Mouse (Mus musculus): Measurements from ENCODE around the gene Jakmip3. TPM values are rescaled to one million over a fixed set of nuclear protein-coding genes. Genes with fewer than 3 reads are reported as not detected.

The Jakmip3 gene
- polyA plus RNA-seq, 1 experiment from 2014 or later: 0.47 TPM

DNA sequence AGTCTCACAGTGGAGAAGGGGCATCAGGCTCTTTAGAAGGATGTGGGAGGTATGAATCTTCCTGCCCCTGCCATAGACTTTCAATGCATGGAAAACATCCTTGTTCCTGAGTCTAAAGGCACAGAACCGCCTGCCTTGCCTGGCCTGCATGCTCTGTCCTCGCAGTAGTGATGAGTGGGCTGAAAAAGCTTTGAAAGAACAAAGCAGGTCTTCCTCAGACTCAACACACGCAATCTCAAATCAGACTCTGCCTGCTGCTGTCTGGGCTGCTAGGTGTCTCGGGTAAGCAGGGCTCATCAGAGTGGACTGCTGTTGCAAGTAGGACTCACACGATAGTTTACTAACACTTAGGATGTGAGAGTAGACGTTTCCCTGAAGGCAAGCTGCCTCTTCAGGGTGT, 16.6 kb downstream of the Jakmip3 start:
- no peak for DNase-seq (ENCODE audit: extremely low spot score, low spot score)
- Histone ChIP-seq H3K27me3 (ENCODE audit: poor library complexity, severe bottlenecking) (no peaks in the 10 kb centered on the region), H3K4me1 (no peaks in the 10 kb centered on the region), H3K36me3 (replicated peaks) (no peaks in the 10 kb centered on the region), H3K4me3 (no peak overlapping the region), H3K27ac (no peak overlapping the region), H3K9me3 (no peaks in the 10 kb centered on the region)
- WGBS: 79% methylated on average over 6 of the region's 6 CpGs

- Histone ChIP-seq H3K4me1 (no peaks in the 10 kb centered on the region), H3K27me3 (ENCODE audit: poor library complexity, severe bottlenecking) (no peaks in the 10 kb centered on the region), H3K9me3 (no peaks in the 10 kb centered on the region), H3K36me3 (replicated peaks) (no peaks in the 10 kb centered on the region), H3K4me3 (no peak overlapping the region), H3K27ac (no peak overlapping the region)
- 88% methylated on average over 5 of the region's 5 CpGs for WGBS
- DNase-seq (ENCODE audit: extremely low spot score, low spot score): no peak
Measured at GRCm38 (mm10) chr7:138959747-138960146, 19.2 kb downstream of the Jakmip3 start.

DNA sequence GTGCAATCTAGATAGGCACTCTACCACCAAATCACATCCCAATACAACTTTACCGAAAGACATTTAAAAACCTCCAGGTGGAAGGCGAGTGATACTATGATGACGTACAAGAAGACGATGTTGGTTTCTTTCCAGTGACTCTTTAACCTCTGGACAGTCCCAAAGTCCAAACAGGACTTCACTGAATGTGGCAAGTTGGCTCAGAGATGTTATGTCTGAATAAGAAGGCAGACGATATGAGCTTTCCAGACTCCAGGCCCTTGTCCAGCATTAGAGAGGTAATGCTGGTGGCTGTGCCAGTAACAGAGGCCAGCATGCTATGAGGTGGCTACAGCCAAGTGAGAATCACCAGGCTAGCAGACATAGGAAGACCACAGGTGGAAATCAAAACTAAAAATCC, 23.2 kb downstream of the Jakmip3 start:
- Histone ChIP-seq H3K9me3 (no peaks in the 10 kb centered on the region), H3K27ac (no peak overlapping the region), H3K4me3 (no peak overlapping the region), H3K36me3 (replicated peaks) (no peaks in the 10 kb centered on the region), H3K4me1 (peaks cover 10% of the 10 kb centered on the region; the same call in 1 of the 2 replicates), H3K27me3 (ENCODE audit: poor library complexity, severe bottlenecking) (no peaks in the 10 kb centered on the region)
- WGBS: 93% methylated on average over 5 of the region's 5 CpGs
- DNase-seq (ENCODE audit: extremely low spot score, low spot score): no peak

- no peaks in the 10 kb centered on the region for H3K27me3 ChIP-seq (ENCODE audit: poor library complexity, severe bottlenecking)
- no peaks in the 10 kb centered on the region for H3K9me3 ChIP-seq
- H3K36me3 ChIP-seq (replicated peaks): no peaks in the 10 kb centered on the region
- DNase-seq (ENCODE audit: extremely low spot score, low spot score): no peak
- 73% methylated on average over 13 of the region's 13 CpGs for WGBS
- H3K4me1 ChIP-seq: peaks cover 10% of the 10 kb centered on the region; the same call in 1 of the 2 replicates
- no peak overlapping the region for H3K27ac ChIP-seq
- no peak overlapping the region for H3K4me3 ChIP-seq
Measured at GRCm38 (mm10) chr7:138968010-138968620, 27.6 kb downstream of the Jakmip3 start.

DNA sequence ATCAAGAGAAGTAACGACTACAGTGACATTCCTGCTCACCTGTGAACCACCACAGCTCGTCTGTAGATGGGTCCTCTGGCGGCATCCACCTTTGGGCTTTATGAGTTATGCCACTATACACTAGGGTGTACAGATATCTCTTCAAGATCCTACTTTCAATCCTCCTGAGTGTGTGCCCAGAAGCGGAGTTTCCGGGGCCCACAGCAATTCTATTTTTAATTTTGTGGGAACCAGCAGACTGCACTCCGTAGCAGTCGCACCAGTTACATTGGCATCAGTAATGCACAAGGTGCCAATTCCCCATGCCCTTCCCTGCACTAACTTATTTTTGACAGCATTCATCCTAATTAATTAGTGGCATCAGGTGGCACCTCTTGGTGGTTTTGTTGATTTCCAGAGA, 37.0 kb downstream of the Jakmip3 start:
- no peaks in the 10 kb centered on the region for H3K27me3 ChIP-seq (ENCODE audit: poor library complexity, severe bottlenecking)
- WGBS: 91% methylated on average over 7 of the region's 7 CpGs
- H3K27ac ChIP-seq: no peak overlapping the region
- no peak for DNase-seq (ENCODE audit: extremely low spot score, low spot score)
- no peaks in the 10 kb centered on the region for H3K36me3 ChIP-seq (replicated peaks)
- no peak overlapping the region for H3K4me3 ChIP-seq
- no peaks in the 10 kb centered on the region for H3K4me1 ChIP-seq
- no peaks in the 10 kb centered on the region for H3K9me3 ChIP-seq

DNA sequence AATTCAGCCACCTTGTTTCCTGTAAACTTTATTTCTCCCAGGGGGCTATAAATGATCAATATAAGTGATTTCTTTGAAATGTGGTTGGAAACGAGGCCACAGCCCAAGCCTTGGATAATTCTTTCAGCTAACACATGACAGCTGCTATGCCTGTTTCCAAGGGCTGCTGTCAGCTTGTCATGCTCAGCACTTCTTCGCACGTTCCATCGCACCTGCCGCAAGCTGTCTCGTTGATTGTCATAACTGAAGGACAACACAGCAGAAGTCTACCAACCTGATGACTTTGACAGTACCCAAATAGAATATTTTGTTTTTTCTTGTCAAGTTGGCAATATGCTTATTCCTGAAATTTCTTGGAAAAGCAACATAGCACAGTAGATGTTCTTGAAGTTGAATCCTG, 44.0 kb downstream of the Jakmip3 start:
- H3K4me3 ChIP-seq: no peak overlapping the region
- no peaks in the 10 kb centered on the region for H3K9me3 ChIP-seq
- H3K36me3 ChIP-seq (replicated peaks): no peaks in the 10 kb centered on the region
- no peaks in the 10 kb centered on the region for H3K4me1 ChIP-seq
- no peak for DNase-seq (ENCODE audit: extremely low spot score, low spot score)
- H3K27me3 ChIP-seq (ENCODE audit: poor library complexity, severe bottlenecking): no peaks in the 10 kb centered on the region
- H3K27ac ChIP-seq: no peak overlapping the region
- WGBS: 94% methylated on average over 6 of the region's 6 CpGs

- Histone ChIP-seq H3K9me3 (no peaks in the 10 kb centered on the region), H3K4me3 (no peak overlapping the region), H3K27ac (no peak overlapping the region), H3K27me3 (ENCODE audit: poor library complexity, severe bottlenecking) (no peaks in the 10 kb centered on the region), H3K36me3 (replicated peaks) (no peaks in the 10 kb centered on the region), H3K4me1 (no peaks in the 10 kb centered on the region)
- 83% methylated on average over 9 of the region's 9 CpGs for WGBS
- DNase-seq (ENCODE audit: extremely low spot score, low spot score): no peak
Measured at GRCm38 (mm10) chr7:138989156-138989555, 48.6 kb downstream of the Jakmip3 start.

DNA sequence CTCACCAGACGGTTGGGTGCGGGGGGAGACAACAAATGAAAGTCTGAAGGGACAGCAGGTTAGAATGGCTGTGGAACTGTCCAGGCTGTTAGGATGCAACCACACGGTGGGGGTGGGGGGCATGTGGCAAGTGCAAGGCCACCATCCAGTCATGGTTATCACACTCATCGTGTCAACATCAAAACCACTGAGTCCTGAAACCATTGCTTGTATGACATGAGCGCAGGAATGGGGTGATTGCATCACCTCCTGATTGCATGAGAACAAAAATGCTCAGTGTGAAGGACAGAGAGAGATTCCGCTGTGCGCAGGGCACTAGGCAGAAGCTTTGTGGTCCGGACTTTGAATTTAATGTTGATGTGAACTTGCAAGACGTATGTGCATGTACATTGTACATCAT, 62.2 kb downstream of the Jakmip3 start:
- no peak for DNase-seq (ENCODE audit: extremely low spot score, low spot score)
- 89% methylated on average over 9 of the region's 9 CpGs for WGBS

GRCm38 (mm10) chr7:139003250-139003649, 62.7 kb downstream of the Jakmip3 start:
- DNase-seq (ENCODE audit: extremely low spot score, low spot score): no peak
- H3K27me3 ChIP-seq (ENCODE audit: poor library complexity, severe bottlenecking): no peaks in the 10 kb centered on the region
- H3K36me3 ChIP-seq (replicated peaks): no peaks in the 10 kb centered on the region
- no peaks in the 10 kb centered on the region for H3K9me3 ChIP-seq
- H3K4me3 ChIP-seq: no peak overlapping the region
- no peak overlapping the region for H3K27ac ChIP-seq
- WGBS: 85% methylated on average over 9 of the region's 9 CpGs
- H3K4me1 ChIP-seq: no peaks in the 10 kb centered on the region

More for the DNA sequence above, 62.2 kb downstream of the Jakmip3 start:
- Histone ChIP-seq H3K36me3 (replicated peaks) (no peaks in the 10 kb centered on the region), H3K27me3 (ENCODE audit: poor library complexity, severe bottlenecking) (no peaks in the 10 kb centered on the region), H3K4me1 (no peaks in the 10 kb centered on the region), H3K27ac (no peak overlapping the region), H3K4me3 (no peak overlapping the region), H3K9me3 (no peaks in the 10 kb centered on the region)

DNA sequence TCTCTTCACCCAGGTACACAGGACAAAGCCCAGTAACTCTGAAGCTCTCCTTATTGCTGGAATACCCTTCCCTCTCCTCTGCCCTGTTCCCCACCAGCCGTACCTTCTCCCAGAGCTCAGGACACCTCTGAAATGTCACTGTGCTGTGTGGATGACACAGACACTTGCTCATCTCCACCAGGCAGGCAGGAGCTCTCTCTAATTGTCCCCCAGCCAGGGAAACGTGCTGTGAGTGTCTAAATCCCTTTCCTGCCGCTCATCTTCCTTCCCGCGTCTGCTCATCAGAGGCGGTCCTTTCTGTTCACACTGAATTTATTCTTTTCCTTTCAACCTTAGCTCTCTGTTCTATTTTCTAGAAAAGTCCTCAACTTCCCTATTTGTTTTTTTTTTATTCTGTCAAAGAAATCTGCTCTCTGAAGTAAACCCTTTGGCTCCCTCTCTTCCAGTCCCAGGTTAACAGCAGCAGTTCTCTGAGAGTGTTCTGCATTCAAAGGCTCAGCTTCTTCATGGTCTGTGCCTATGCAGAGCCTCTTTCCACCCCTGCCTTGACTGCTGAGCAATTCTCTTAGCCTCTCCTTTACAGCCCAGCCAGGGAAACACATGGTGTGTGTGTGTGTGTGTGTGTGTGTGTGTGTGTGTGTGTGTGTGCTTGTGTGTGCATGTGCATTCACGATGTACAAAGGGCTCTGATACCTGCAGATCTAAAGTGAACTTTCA, 69.4 kb downstream of the Jakmip3 start:
- Histone ChIP-seq H3K4me1 (no peaks in the 10 kb centered on the region), H3K27ac (no peak overlapping the region), H3K27me3 (ENCODE audit: poor library complexity, severe bottlenecking) (no peaks in the 10 kb centered on the region), H3K9me3 (no peaks in the 10 kb centered on the region), H3K36me3 (replicated peaks) (no peaks in the 10 kb centered on the region), H3K4me3 (no peak overlapping the region)
- 74% methylated on average over 7 of the region's 7 CpGs for WGBS
- DNase-seq (ENCODE audit: extremely low spot score, low spot score): no peak

- no peaks in the 10 kb centered on the region for H3K36me3 ChIP-seq (replicated peaks)
- WGBS: 35% methylated on average over 3 of the region's 3 CpGs
- H3K4me3 ChIP-seq: no peak overlapping the region
- H3K27me3 ChIP-seq (ENCODE audit: poor library complexity, severe bottlenecking): 0 out of 2 replicates have a peak, but pooled peaks cover 4% of the 10 kb centered on the region
- H3K9me3 ChIP-seq: no peaks in the 10 kb centered on the region
- H3K4me1 ChIP-seq: peaks cover 4% of the 10 kb centered on the region
- no peak overlapping the region for H3K27ac ChIP-seq
- peak; percentile 65 for DNase-seq (ENCODE audit: extremely low spot score, low spot score)
Measured at GRCm38 (mm10) chr7:139011027-139011426, 70.5 kb downstream of the Jakmip3 start.

DNA sequence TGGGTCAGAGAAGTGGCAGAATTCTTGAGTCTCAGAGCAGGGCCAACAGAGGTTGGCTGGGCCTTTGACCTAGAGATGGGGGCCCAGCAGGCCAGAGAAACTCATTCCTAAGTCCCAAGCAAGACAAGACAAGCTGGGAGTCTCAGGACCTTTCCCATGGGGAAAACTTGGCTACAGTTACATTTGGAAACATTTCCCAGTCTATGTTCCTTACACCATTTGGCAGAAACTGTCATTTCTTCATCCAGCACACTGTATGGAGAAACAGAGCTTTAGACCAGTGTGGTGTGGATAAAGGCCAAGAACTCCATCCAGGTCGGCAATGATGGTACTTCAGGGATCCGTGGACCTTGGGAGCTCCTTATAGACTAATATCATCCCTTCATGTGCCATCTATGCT, 71.1 kb downstream of the Jakmip3 start:
- WGBS: 91% methylated on average over 2 of the region's 2 CpGs
- Histone ChIP-seq H3K27ac (no peak overlapping the region), H3K27me3 (ENCODE audit: poor library complexity, severe bottlenecking) (0 out of 2 replicates have a peak, but pooled peaks cover 4% of the 10 kb centered on the region), H3K4me1 (peaks cover 10% of the 10 kb centered on the region), H3K9me3 (no peaks in the 10 kb centered on the region), H3K4me3 (no peak overlapping the region), H3K36me3 (replicated peaks) (no peaks in the 10 kb centered on the region)
- no peak for DNase-seq (ENCODE audit: extremely low spot score, low spot score)

DNA sequence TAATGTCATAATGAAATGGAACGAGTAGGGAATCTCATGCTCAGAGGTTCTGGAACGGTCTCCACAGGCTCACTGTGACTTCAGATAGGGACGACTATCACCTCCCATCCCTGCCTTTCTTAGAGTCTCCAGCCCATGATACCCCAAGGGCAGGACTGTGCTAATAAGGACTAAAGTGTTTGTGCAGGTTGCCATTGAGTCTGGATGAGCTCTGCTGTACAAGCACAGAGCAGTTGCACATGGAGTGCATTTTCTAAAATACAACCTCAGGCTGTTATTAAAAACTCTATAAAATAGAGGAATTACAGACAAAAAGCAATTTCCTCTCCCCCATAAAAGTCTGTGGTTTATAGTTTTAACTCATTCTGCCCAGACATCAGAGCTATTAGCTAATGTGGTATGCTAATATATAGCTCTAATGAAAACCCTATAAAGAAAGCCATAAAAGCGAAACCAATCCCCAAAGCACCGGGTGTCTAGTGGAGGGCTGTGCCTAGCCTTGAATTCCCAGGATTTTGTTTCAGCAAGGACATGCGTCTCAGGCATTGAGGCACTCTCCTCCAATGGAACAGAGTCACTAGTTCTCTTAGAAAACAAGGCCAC, 72.3 kb downstream of the Jakmip3 start:
- H3K4me1 ChIP-seq: peaks cover 20% of the 10 kb centered on the region
- no peak overlapping the region for H3K27ac ChIP-seq
- no peak overlapping the region for H3K4me3 ChIP-seq
- H3K36me3 ChIP-seq (replicated peaks): no peaks in the 10 kb centered on the region
- 0 out of 2 replicates have a peak, but pooled peaks cover 4% of the 10 kb centered on the region for H3K27me3 ChIP-seq (ENCODE audit: poor library complexity, severe bottlenecking)
- WGBS: 83% methylated on average over 6 of the region's 6 CpGs
- H3K9me3 ChIP-seq: no peaks in the 10 kb centered on the region
- DNase-seq (ENCODE audit: extremely low spot score, low spot score): no peak
